Mouse (Mus musculus) stomach, embryonic 15.5 days (tissue): ENCODE results near the gene Cdkl4. TPM values are rescaled to one million over a fixed set of nuclear protein-coding genes. Genes with fewer than 3 reads are reported as not detected.

Experiments
- polyA plus RNA-seq: library from polyadenylated mRNA; unstranded; fragments of >200 nt; fragmentation: Nextera tagmentation; extraction: Ambion mirVana; gene quantifications from 2 replicates; pipeline ENCODE4 v1.2.1, GENCODE M21; 2015

The Cdkl4 gene
- polyA plus RNA-seq, 1 experiment from 2014 or later = 0.26 TPM

Other genes with a start within 250 kb of the Cdkl4 start
- 1.7 and 2.0 TPM in 2 replicates for gene Gm10190, start 204.3 kb downstream of the Cdkl4 start, polyA plus RNA-seq
- gene Sos1, start 97.4 kb downstream of the Cdkl4 start, polyA plus RNA-seq = 4.7 and 5.1 TPM in 2 replicates
- 27.7 and 28.9 TPM in 2 replicates for gene Map4k3, start 150.7 kb upstream of the Cdkl4 start, polyA plus RNA-seq